Mouse (Mus musculus): ENCODE results near the gene Tmeff1. TPM values are rescaled to one million over a fixed set of nuclear protein-coding genes. Genes with fewer than 3 reads are reported as not detected.
A peak's percentile ranks its signal among the peaks of the same experiment; 100 is the strongest.
"Not testable (repeated sequence)": the region's sequence is repeated elsewhere in the genome, so short reads cannot be mapped to it uniquely, and the experiment has no call there.

Tmeff1 gene
- polyA plus RNA-seq, 1 experiment from 2014 or later = 35.8 TPM

- 64% methylated on average over 4 of the region's 6 CpGs for WGBS
- H3K9ac ChIP-seq (replicated peaks; ENCODE audit: low read depth, low read length); H3K4me1 ChIP-seq (ENCODE audit: control insufficient read depth, insufficient read depth, low read length); H3K27ac ChIP-seq (ENCODE audit: low read length); H3K9me3 ChIP-seq (ENCODE audit: control insufficient read depth, low read depth, low read length); H3K4me3 ChIP-seq (ENCODE audit: low read depth, low read length); H3K36me3 ChIP-seq (ENCODE audit: control insufficient read depth, insufficient read depth, low read length); H3K27me3 ChIP-seq (ENCODE audit: control insufficient read depth, insufficient read depth, low read length); H3K4me2 ChIP-seq (replicated peaks; ENCODE audit: low read depth, low read length): not testable (repeated sequence)
- ATAC-seq (ENCODE audit: insufficient number of reproducible peaks, insufficient read depth, low FRiP score, low read depth) = peak; percentile 56; the same call in 1 of the 2 replicates
Measured at GRCm38 (mm10) chr4:48679728-48680127, 94.8 kb downstream of the Tmeff1 start.

GRCm38 (mm10) chr4:48680214-48680613, 95.2 kb downstream of the Tmeff1 start:
- H3K9me3 ChIP-seq (ENCODE audit: control insufficient read depth, low read depth, low read length) = no peaks in the 10 kb centered on the region
- no peak overlapping the region for H3K9ac ChIP-seq (replicated peaks; ENCODE audit: low read depth, low read length)
- no peak overlapping the region for H3K4me3 ChIP-seq (ENCODE audit: low read depth, low read length)
- no peaks in the 10 kb centered on the region for H3K27me3 ChIP-seq (ENCODE audit: control insufficient read depth, insufficient read depth, low read length)
- H3K36me3 ChIP-seq (ENCODE audit: control insufficient read depth, insufficient read depth, low read length) = no peaks in the 10 kb centered on the region; the same call in 1 of the 2 replicates
- 46% methylated on average over 7 of the region's 7 CpGs for WGBS
- H3K4me1 ChIP-seq (ENCODE audit: control insufficient read depth, insufficient read depth, low read length) = no peaks in the 10 kb centered on the region
- H3K27ac ChIP-seq (ENCODE audit: low read length) = peak overlapping the region; percentile 61; the same call in 1 of the 2 replicates
- no peak overlapping the region for H3K4me2 ChIP-seq (replicated peaks; ENCODE audit: low read depth, low read length)
- ATAC-seq (ENCODE audit: insufficient number of reproducible peaks, insufficient read depth, low FRiP score, low read depth) = peak; percentile 43

DNA sequence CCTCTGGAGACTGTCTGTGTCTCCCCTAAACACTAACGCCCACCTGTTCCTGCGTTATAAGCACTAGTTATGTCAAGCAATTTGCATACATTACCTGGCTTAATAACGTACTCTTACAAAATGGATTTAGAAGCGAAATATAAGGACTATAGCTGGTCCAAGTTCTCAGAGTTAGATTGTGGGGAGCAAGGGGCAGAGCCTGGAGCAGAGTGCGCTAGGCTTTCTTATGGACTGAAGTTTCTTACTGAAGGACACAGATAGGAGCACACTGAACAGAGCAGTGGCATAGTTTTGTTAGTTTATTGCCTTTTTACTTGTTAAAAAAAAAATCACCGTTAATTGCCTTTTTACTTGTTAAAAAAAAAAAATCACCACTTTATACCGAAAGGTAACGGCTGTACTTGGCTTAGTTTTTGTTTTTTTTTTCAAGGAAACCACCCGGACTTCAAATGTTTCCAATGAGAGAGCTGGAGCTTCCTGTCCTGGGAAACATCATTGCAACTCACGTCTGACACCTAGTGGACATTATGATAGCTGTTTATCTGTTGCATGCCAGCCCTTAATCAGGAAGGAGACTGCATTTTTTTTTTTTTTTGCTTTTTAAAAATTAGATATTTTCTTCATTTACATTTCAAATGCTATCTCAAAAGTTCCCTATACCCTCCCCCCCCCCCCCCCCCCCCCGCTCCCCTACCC, 95.8 kb downstream of the Tmeff1 start:
- Histone ChIP-seq H3K9ac (replicated peaks; ENCODE audit: low read depth, low read length) (no peak overlapping the region), H3K4me1 (ENCODE audit: control insufficient read depth, insufficient read depth, low read length) (no peaks in the 10 kb centered on the region), H3K36me3 (ENCODE audit: control insufficient read depth, insufficient read depth, low read length) (no peaks in the 10 kb centered on the region; the same call in 1 of the 2 replicates), H3K4me3 (ENCODE audit: low read depth, low read length) (no peak overlapping the region), H3K27ac (ENCODE audit: low read length) (peak overlapping the region; percentile 61; the same call in 1 of the 2 replicates), H3K4me2 (replicated peaks; ENCODE audit: low read depth, low read length) (no peak overlapping the region; the same call in 1 of the 2 replicates), H3K9me3 (ENCODE audit: control insufficient read depth, low read depth, low read length) (no peaks in the 10 kb centered on the region), H3K27me3 (ENCODE audit: control insufficient read depth, insufficient read depth, low read length) (no peaks in the 10 kb centered on the region)
- 36% methylated on average over 10 of the region's 11 CpGs for WGBS
- ATAC-seq (ENCODE audit: insufficient number of reproducible peaks, insufficient read depth, low FRiP score, low read depth) = no peak

DNA sequence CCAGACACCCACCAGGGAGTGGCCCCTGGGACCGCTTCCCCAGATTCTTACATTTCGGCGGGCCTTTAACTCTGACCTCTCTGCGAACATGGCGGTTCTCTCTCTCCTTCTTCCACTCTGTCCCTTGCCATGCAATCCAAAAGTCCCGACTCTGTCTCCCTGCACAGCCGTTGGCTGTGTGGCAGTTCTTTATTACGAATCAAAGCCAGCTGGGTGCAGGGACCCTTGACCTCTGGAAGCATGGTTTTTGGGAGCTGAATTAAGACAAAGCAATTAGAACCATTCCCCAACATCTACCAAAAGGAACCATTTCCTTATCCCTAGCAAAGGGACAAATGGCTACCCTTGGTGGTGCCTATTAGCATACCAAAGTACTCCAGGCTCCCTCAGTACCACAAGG, 98.2 kb downstream of the Tmeff1 start:
- Histone ChIP-seq H3K9me3 (ENCODE audit: control insufficient read depth, low read depth, low read length) (no peaks in the 10 kb centered on the region), H3K27me3 (ENCODE audit: control insufficient read depth, insufficient read depth, low read length) (no peaks in the 10 kb centered on the region), H3K4me3 (ENCODE audit: low read depth, low read length) (no peak overlapping the region), H3K27ac (ENCODE audit: low read length) (no peak overlapping the region), H3K4me2 (replicated peaks; ENCODE audit: low read depth, low read length) (no peak overlapping the region), H3K4me1 (ENCODE audit: control insufficient read depth, insufficient read depth, low read length) (no peaks in the 10 kb centered on the region), H3K9ac (replicated peaks; ENCODE audit: low read depth, low read length) (no peak overlapping the region), H3K36me3 (ENCODE audit: control insufficient read depth, insufficient read depth, low read length) (no peaks in the 10 kb centered on the region)
- WGBS = 90% methylated on average over 8 of the region's 8 CpGs
- no peak for ATAC-seq (ENCODE audit: insufficient number of reproducible peaks, insufficient read depth, low FRiP score, low read depth)

- WGBS = 93% methylated on average over 14 of the region's 21 CpGs
- ATAC-seq (ENCODE audit: insufficient number of reproducible peaks, insufficient read depth, low FRiP score, low read depth); H3K9me3 ChIP-seq (ENCODE audit: control insufficient read depth, low read depth, low read length): not testable (repeated sequence)
Measured at GRCm38 (mm10) chr4:48683633-48684209, 98.7 kb downstream of the Tmeff1 start.

DNA sequence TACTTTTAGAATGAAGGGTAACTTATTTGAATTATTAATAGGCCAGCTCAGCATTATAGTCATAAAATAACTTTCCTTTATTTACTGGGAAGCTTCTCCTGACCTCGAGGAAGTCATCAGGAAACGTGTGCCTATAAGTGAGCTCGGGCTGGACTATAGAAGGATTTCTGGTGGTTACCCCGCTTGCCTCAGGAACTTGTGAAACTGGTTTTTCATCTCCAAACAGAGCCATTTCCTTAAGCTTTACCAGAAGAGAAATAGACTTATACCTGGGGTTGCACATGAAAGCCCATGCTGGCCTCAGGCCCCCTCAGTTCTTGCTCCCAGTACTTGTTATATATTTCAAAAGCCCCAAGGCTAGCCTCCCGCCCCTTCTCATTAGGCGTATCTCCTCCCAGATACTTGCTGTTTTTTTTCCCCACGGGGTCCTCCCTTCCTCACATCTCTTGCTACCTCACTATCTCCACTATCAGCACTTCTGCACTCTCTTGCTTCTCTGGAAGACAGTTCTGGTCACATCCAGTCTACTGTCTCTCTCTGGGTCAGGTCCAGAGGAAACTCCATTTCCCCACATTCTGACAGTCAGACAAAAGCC, 99.7 kb downstream of the Tmeff1 start:
- Histone ChIP-seq H3K27me3 (ENCODE audit: control insufficient read depth, insufficient read depth, low read length) (no peaks in the 10 kb centered on the region), H3K4me1 (ENCODE audit: control insufficient read depth, insufficient read depth, low read length) (no peaks in the 10 kb centered on the region), H3K4me3 (ENCODE audit: low read depth, low read length) (no peak overlapping the region), H3K9me3 (ENCODE audit: control insufficient read depth, low read depth, low read length) (no peaks in the 10 kb centered on the region), H3K4me2 (replicated peaks; ENCODE audit: low read depth, low read length) (no peak overlapping the region), H3K36me3 (ENCODE audit: control insufficient read depth, insufficient read depth, low read length) (no peaks in the 10 kb centered on the region), H3K9ac (replicated peaks; ENCODE audit: low read depth, low read length) (no peak overlapping the region), H3K27ac (ENCODE audit: low read length) (peak overlapping the region; percentile 4; the same call in 1 of the 2 replicates)
- ATAC-seq (ENCODE audit: insufficient number of reproducible peaks, insufficient read depth, low FRiP score, low read depth) = no peak
- WGBS = 74% methylated on average over 7 of the region's 7 CpGs

More at GRCm38 (mm10) chr4:48683633-48684209, 98.7 kb downstream of the Tmeff1 start:
- H3K27me3 ChIP-seq (ENCODE audit: control insufficient read depth, insufficient read depth, low read length); H3K4me2 ChIP-seq (replicated peaks; ENCODE audit: low read depth, low read length); H3K27ac ChIP-seq (ENCODE audit: low read length); H3K4me1 ChIP-seq (ENCODE audit: control insufficient read depth, insufficient read depth, low read length); H3K9ac ChIP-seq (replicated peaks; ENCODE audit: low read depth, low read length); H3K4me3 ChIP-seq (ENCODE audit: low read depth, low read length); H3K36me3 ChIP-seq (ENCODE audit: control insufficient read depth, insufficient read depth, low read length): not testable (repeated sequence)

- Histone ChIP-seq H3K27ac (ENCODE audit: low read length) (no peak overlapping the region), H3K9ac (replicated peaks; ENCODE audit: low read depth, low read length) (no peak overlapping the region), H3K27me3 (ENCODE audit: control insufficient read depth, insufficient read depth, low read length) (no peaks in the 10 kb centered on the region), H3K36me3 (ENCODE audit: control insufficient read depth, insufficient read depth, low read length) (no peaks in the 10 kb centered on the region), H3K4me3 (ENCODE audit: low read depth, low read length) (no peak overlapping the region), H3K4me1 (ENCODE audit: control insufficient read depth, insufficient read depth, low read length) (no peaks in the 10 kb centered on the region), H3K4me2 (replicated peaks; ENCODE audit: low read depth, low read length) (no peak overlapping the region), H3K9me3 (ENCODE audit: control insufficient read depth, low read depth, low read length) (no peaks in the 10 kb centered on the region)
- ATAC-seq (ENCODE audit: insufficient number of reproducible peaks, insufficient read depth, low FRiP score, low read depth) = no peak
- WGBS = 64% methylated on average over 6 of the region's 6 CpGs
Measured at GRCm38 (mm10) chr4:48688148-48688547, 103.2 kb downstream of the Tmeff1 start.

GRCm38 (mm10) chr4:48690640-48691039, 105.7 kb downstream of the Tmeff1 start:
- Histone ChIP-seq H3K4me1 (ENCODE audit: control insufficient read depth, insufficient read depth, low read length) (no peaks in the 10 kb centered on the region), H3K27me3 (ENCODE audit: control insufficient read depth, insufficient read depth, low read length) (no peaks in the 10 kb centered on the region), H3K27ac (ENCODE audit: low read length) (no peak overlapping the region), H3K9me3 (ENCODE audit: control insufficient read depth, low read depth, low read length) (no peaks in the 10 kb centered on the region), H3K9ac (replicated peaks; ENCODE audit: low read depth, low read length) (no peak overlapping the region), H3K4me2 (replicated peaks; ENCODE audit: low read depth, low read length) (no peak overlapping the region), H3K4me3 (ENCODE audit: low read depth, low read length) (no peak overlapping the region), H3K36me3 (ENCODE audit: control insufficient read depth, insufficient read depth, low read length) (no peaks in the 10 kb centered on the region)
- no peak for ATAC-seq (ENCODE audit: insufficient number of reproducible peaks, insufficient read depth, low FRiP score, low read depth)
- 87% methylated on average over 9 of the region's 9 CpGs for WGBS
